Mouse (Mus musculus): ENCODE data around the gene Prf1. TPM values are rescaled to one million over a fixed set of nuclear protein-coding genes. Genes with fewer than 3 reads are reported as not detected.
A peak's percentile ranks its signal among the peaks of the same experiment; 100 is the strongest.

The Prf1 gene
- total RNA-seq, 1 experiment: not detected

GRCm38 (mm10) chr10:61351216-61351615 lies 53.6 kb downstream of the Prf1 start:
- TF ChIP-seq CHD2 (IDR thresholded peaks at IDR 0.05; ENCODE audit: low read depth, low read length): no peak
- TF ChIP-seq MAFK (IDR thresholded peaks at IDR 0.05; ENCODE audit: insufficient read depth, low read depth, low read length): no peak
- H3K27ac ChIP-seq (ENCODE audit: insufficient read depth, low read depth, low read length, poor library complexity, severe bottlenecking): 0 out of 2 replicates have a peak overlapping the region, but pooled peaks have one; percentile 8
- peaks cover 0 to 21% of the 10 kb centered on the region in 2 experiments; a peak in 2 of 4 replicates for H3K4me1 ChIP-seq (ENCODE audit: control insufficient read depth in 2 of 2, insufficient read depth in 2 of 2, low read length in 2 of 2, poor library complexity in 1 of 2)
- H3K4me3 ChIP-seq (ENCODE audit: insufficient read depth in 1 of 2, low read depth in 1 of 2, low read length in 2 of 2, poor library complexity in 1 of 2, severe bottlenecking in 1 of 2): no peak overlapping the region
- H3K9ac ChIP-seq (ENCODE audit: insufficient read depth, low read depth, low read length, poor library complexity, severe bottlenecking): no peak overlapping the region
- no peaks in the 10 kb centered on the region for H3K9me3 ChIP-seq (ENCODE audit: control insufficient read depth, insufficient read depth, low read depth, low read length)
- peaks cover 76% of the 10 kb centered on the region for H3K36me3 ChIP-seq (ENCODE audit: control insufficient read depth, insufficient read depth, low read length, poor library complexity, severe bottlenecking)
- in situ Hi-C loops (cut with MboI; ENCODE audit: low sequenced_read_pairs in 2 of 2, unreplicated experiment in 2 of 2): no loop called here
- peak; percentile 46 for DNase-seq (ENCODE audit: low read depth, low spot score)

Other genes with a start within 250 kb of the Prf1 start
- gene Pcbd1, start 208.5 kb upstream of the Prf1 start, total RNA-seq (2012; rRNA removed): 5.5 and 9.5 TPM in 2 replicates
- gene Sgpl1, start 150.1 kb upstream of the Prf1 start, total RNA-seq (2012; rRNA removed): 103 and 109 TPM in 2 replicates
- gene Tbata, start 125.9 kb upstream of the Prf1 start, total RNA-seq (2012; rRNA removed): not detected in 2 replicates
- gene Adamts14, start 24.4 kb upstream of the Prf1 start, total RNA-seq (2012; rRNA removed): 7.4 and 22.9 TPM in 2 replicates
- 102 and 216 TPM in 2 replicates for gene Pald1, start 85.7 kb downstream of the Prf1 start, total RNA-seq (2012; rRNA removed)
- 164 and 277 TPM in 2 replicates for gene Nodal, start 120.1 kb downstream of the Prf1 start, total RNA-seq (2012; rRNA removed)
- 27.0 and 32.3 TPM in 2 replicates for gene Eif4ebp2, start 154.8 kb downstream of the Prf1 start, total RNA-seq (2012; rRNA removed)
- 1.9 and 2.1 TPM in 2 replicates for gene Lrrc20, start 178.0 kb downstream of the Prf1 start, total RNA-seq (2012; rRNA removed)